Mouse (Mus musculus): ENCODE data around the gene Fam19a4.
"Not testable (repeated sequence)": the region's sequence is repeated elsewhere in the genome, so short reads cannot be mapped to it uniquely, and the experiment has no call there.

- TF ChIP-seq CTCF (IDR thresholded peaks at IDR 0.05; ENCODE audit: low read depth, low read length); POLR2A (IDR thresholded peaks at IDR 0.05; ENCODE audit: borderline replicate concordance, low read depth, low read length): not testable (repeated sequence)
These were observed 183.1 kb downstream of the Fam19a4 start for GRCm38 (mm10) chr6:96877105-96877504.
